Mouse (Mus musculus) forebrain, embryonic 12.5 days (tissue): ENCODE results near the gene Ficd. TPM values are rescaled to one million over a fixed set of nuclear protein-coding genes. Genes with fewer than 3 reads are reported as not detected.
"Not testable (repeated sequence)": the region's sequence is repeated elsewhere in the genome, so short reads cannot be mapped to it uniquely, and the experiment has no call there.

Source experiments
- ATAC-seq: fragments of 200-750 bp; cut with Nextera tagmentation; 2 replicates; pipeline ENCODE4 v1.8.0; 2017; ENCODE audit warnings: moderate TSS enrichment; ENCODE audit not compliant: low FRiP score
- H3K27ac ChIP-seq: fragments of 300-500 bp; sonication (generic); 2 replicates; pipeline ENCODE4 v1.5.1; 2016; ENCODE audit warnings: mild to moderate bottlenecking
- H3K27me3 ChIP-seq: fragments of 300-500 bp; sonication (generic); 2 replicates; pipeline ENCODE4 v1.6.1; 2016; ENCODE audit warnings: mild to moderate bottlenecking
- H3K36me3 ChIP-seq: fragments of 300-500 bp; sonication (generic); replicated peaks from 2 replicates; pipeline ENCODE4 v1.6.1; 2016; ENCODE audit warnings: mild to moderate bottlenecking
- H3K4me1 ChIP-seq: fragments of 300-500 bp; sonication (generic); 2 replicates; pipeline ENCODE4 v1.6.1; 2016
- H3K4me2 ChIP-seq: fragments of 300-500 bp; sonication (generic); 2 replicates; pipeline ENCODE4 v1.6.1; 2016; ENCODE audit warnings: mild to moderate bottlenecking, moderate library complexity
- H3K4me3 ChIP-seq: fragments of 300-500 bp; sonication (generic); replicated peaks from 2 replicates; pipeline ENCODE4 v1.5.1; 2016; ENCODE audit warnings: mild to moderate bottlenecking
- H3K9ac ChIP-seq: fragments of 300-500 bp; sonication (generic); 2 replicates; pipeline ENCODE4 v1.6.1; 2016; ENCODE audit warnings: mild to moderate bottlenecking
- H3K9me3 ChIP-seq: fragments of 300-500 bp; sonication (generic); 2 replicates; pipeline ENCODE4 v1.6.1; 2016
- WGBS: fragments of 180-500 bp; shearing (Covaris S2); methylation state at CpG from one replicate; pipeline ENCODE4 v1.1.7; 2016; 5-methylcytosine and 5-hydroxymethylcytosine counted together
- polyA plus RNA-seq: library from polyadenylated mRNA; unstranded; fragments of >200 nt; fragmentation: Nextera tagmentation; extraction: Ambion mirVana; gene quantifications from 2 replicates; pipeline ENCODE4 v1.2.1, GENCODE M21; 2016

The Ficd gene
- polyA plus RNA-seq, 1 experiment from 2014 or later, result 5.4 TPM

DNA sequence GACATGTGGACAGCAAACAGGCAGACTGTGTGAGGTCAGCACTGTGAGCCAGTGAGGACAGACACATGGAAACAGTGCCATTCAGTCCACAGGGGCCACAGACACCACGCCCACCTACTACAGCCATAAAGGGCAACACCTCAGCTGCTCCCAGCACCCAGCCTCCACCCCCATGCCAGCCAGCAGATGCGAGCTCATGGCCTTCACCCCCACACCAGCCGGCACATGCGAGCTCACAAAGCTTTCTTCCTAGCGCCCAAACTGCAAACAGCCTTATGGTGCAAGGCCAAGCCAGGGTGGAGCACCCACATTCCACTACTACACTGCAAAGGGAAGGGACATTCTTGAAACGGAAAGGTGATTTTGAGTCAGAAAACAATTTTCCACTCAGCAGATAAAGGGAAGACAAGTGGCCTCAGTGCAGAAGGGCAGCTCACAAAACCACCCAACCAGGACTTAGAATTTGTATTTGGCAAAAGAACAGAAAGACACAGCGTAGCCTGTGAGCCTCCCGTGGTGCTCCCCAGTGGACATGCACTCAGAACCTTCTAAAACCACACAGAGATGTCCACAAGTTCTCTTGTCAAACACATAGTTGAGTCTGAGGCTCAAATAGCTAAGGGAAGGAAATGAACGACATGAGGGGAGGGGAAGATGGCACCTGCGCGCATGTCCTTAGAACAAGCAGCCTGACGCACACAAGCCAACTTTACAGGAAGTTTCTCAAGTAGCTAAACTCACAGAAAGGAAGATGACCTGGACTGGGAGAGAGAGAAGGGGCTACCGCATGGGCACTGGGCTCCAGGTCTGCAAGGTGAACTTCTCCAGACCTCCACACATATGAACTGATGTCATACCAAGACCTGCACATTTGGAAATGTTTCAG lies 30.3 kb downstream of the Ficd start:
- 91% methylated on average over 13 of the region's 13 CpGs for WGBS
- Histone ChIP-seq H3K36me3 (peaks cover 67% of the 10 kb centered on the region), H3K27ac (no peak overlapping the region), H3K9ac (no peak overlapping the region), H3K27me3 (no peaks in the 10 kb centered on the region), H3K4me3 (no peak overlapping the region), H3K4me2 (no peak overlapping the region), H3K9me3 (no peaks in the 10 kb centered on the region), H3K4me1 (peaks cover 22% of the 10 kb centered on the region)
- ATAC-seq, result no peak

DNA sequence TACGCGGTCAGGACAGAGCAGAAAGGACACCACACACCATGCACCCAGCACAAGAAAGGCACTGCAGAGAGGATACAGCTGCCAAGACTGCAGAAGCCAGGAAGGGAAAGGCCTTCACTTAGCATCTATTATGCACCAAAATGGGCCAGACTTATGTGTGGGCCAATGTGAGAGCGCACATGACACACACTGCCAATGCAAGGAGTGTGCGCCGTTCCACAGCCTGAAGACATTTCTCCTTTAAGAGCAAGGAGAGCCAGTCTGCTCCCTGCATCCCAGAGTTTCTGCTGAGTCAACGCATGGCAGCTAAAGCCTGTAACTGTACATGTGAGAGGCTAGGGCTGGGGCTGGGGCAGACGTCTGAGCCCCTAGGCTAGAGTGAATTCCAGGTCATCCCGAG lies 33.2 kb downstream of the Ficd start:
- no peak overlapping the region for H3K4me2 ChIP-seq
- H3K27ac ChIP-seq, result no peak overlapping the region
- no peaks in the 10 kb centered on the region for H3K9me3 ChIP-seq
- WGBS, result 95% methylated on average over 8 of the region's 8 CpGs
- H3K4me3 ChIP-seq, result no peak overlapping the region
- ATAC-seq, result no peak
- peaks cover 38% of the 10 kb centered on the region for H3K36me3 ChIP-seq
- H3K9ac ChIP-seq, result no peak overlapping the region
- H3K27me3 ChIP-seq, result no peaks in the 10 kb centered on the region
- H3K4me1 ChIP-seq, result peaks cover 31% of the 10 kb centered on the region

- Histone ChIP-seq H3K4me1 (peaks cover 33% of the 10 kb centered on the region), H3K9ac (peak overlapping the region; percentile 94), H3K36me3 (peaks cover 42% of the 10 kb centered on the region), H3K9me3 (no peaks in the 10 kb centered on the region), H3K27ac (peak overlapping the region; percentile 99), H3K27me3 (no peaks in the 10 kb centered on the region), H3K4me3 (peak overlapping the region; percentile 99), H3K4me2 (peak overlapping the region; percentile 92)
- peak; percentile 84 for ATAC-seq
- WGBS, result under 1% methylated on average over 97 of the region's 97 CpGs
Observed at GRCm38 (mm10) chr5:113771213-113772162, 35.9 kb downstream of the Ficd start.

- peaks cover 33% of the 10 kb centered on the region for H3K4me1 ChIP-seq
- peak within 1 kb of the TSS; percentile 99 for H3K27ac ChIP-seq
- no peaks in the 10 kb centered on the region for H3K9me3 ChIP-seq
- H3K9ac ChIP-seq, result peak within 1 kb of the TSS; percentile 94
- H3K4me2 ChIP-seq, result peak within 1 kb of the TSS; percentile 92
- ATAC-seq, result peak; percentile 86
- H3K4me3 ChIP-seq, result peak within 1 kb of the TSS; percentile 99
- H3K27me3 ChIP-seq, result no peaks in the 10 kb centered on the region
- peaks cover 43% of the 10 kb centered on the region for H3K36me3 ChIP-seq
- under 1% methylated on average over 45 of the region's 49 CpGs for WGBS
Observed at GRCm38 (mm10) chr5:113772450-113772895, 36.9 kb downstream of the Ficd start, which contains the start of the genes Sart3 and Iscu. Sart3 (minus strand) TSS chr5:113772510. Iscu (plus strand) TSS chr5:113772748.

- WGBS, result 2% methylated on average over 38 of the region's 38 CpGs
- H3K36me3 ChIP-seq, result peaks cover 42% of the 10 kb centered on the region
- H3K4me3 ChIP-seq, result peak overlapping the region; percentile 99
- ATAC-seq, result peak; percentile 63
- H3K27ac ChIP-seq, result peak overlapping the region; percentile 99; the same call in 1 of the 2 replicates
- H3K27me3 ChIP-seq, result no peaks in the 10 kb centered on the region
- H3K9me3 ChIP-seq, result no peaks in the 10 kb centered on the region
- H3K4me1 ChIP-seq, result peaks cover 33% of the 10 kb centered on the region
- peak overlapping the region; percentile 74 for H3K9ac ChIP-seq
- peak overlapping the region; percentile 92 for H3K4me2 ChIP-seq
Observed at GRCm38 (mm10) chr5:113772905-113773519, 37.4 kb downstream of the Ficd start.

DNA sequence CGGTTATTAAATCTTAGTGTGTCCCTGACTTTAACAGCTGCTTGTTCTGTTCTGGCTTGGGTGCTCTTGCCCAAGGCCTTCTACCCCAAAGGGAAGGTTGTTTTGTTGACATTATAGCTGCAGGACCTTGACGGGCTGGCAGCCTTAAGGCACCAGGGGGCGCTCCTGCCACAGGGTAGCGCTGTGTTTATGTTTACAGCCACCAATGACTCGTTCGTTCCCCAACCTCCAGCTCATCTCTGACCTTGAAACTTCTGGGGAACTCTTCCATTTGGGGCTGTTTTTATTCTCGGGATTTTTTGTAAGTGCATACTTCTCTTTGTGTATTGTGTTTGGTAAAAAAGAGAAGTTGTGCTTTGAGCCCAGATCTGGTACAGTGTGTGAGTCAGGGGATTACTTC lies 38.1 kb downstream of the Ficd start:
- ATAC-seq, result 0 out of 2 replicates have a peak, but pooled peaks have one; percentile 21
- 1% methylated on average over 7 of the region's 7 CpGs for WGBS
- H3K4me2 ChIP-seq, result peak overlapping the region; percentile 92
- peaks cover 41% of the 10 kb centered on the region for H3K36me3 ChIP-seq
- H3K9me3 ChIP-seq, result no peaks in the 10 kb centered on the region
- H3K27ac ChIP-seq, result no peak overlapping the region
- H3K4me1 ChIP-seq, result peaks cover 32% of the 10 kb centered on the region
- peak overlapping the region; percentile 99 for H3K4me3 ChIP-seq
- no peaks in the 10 kb centered on the region for H3K27me3 ChIP-seq
- peak overlapping the region; percentile 74 for H3K9ac ChIP-seq

GRCm38 (mm10) chr5:113775585-113775984 lies 40.0 kb downstream of the Ficd start:
- Histone ChIP-seq H3K4me2 (no peak overlapping the region), H3K9ac (no peak overlapping the region), H3K4me1 (peaks cover 13% of the 10 kb centered on the region), H3K27ac (no peak overlapping the region), H3K36me3 (peaks cover 38% of the 10 kb centered on the region), H3K4me3 (no peak overlapping the region), H3K27me3 (no peaks in the 10 kb centered on the region), H3K9me3 (peaks cover 5% of the 10 kb centered on the region; the same call in 1 of the 2 replicates)
- WGBS, result 92% methylated on average over 10 of the region's 10 CpGs
- ATAC-seq, result no peak

- Histone ChIP-seq H3K4me1 (peaks cover 11% of the 10 kb centered on the region), H3K9me3 (peaks cover 8% of the 10 kb centered on the region; the same call in 1 of the 2 replicates), H3K4me3 (no peak overlapping the region), H3K4me2 (no peak overlapping the region), H3K27ac (no peak overlapping the region), H3K27me3 (no peaks in the 10 kb centered on the region), H3K36me3 (peaks cover 38% of the 10 kb centered on the region), H3K9ac (no peak overlapping the region)
- ATAC-seq, result no peak
- WGBS, result 93% methylated on average over 15 of the region's 15 CpGs
Observed at GRCm38 (mm10) chr5:113776128-113776895, 40.7 kb downstream of the Ficd start.

GRCm38 (mm10) chr5:113776896-113777226 lies 41.3 kb downstream of the Ficd start:
- Histone ChIP-seq H3K36me3 (peaks cover 38% of the 10 kb centered on the region), H3K27ac (no peak overlapping the region), H3K4me3 (no peak overlapping the region), H3K27me3 (no peaks in the 10 kb centered on the region), H3K4me2 (no peak overlapping the region), H3K9me3 (peaks cover 8% of the 10 kb centered on the region; the same call in 1 of the 2 replicates), H3K4me1 (peaks cover 11% of the 10 kb centered on the region), H3K9ac (no peak overlapping the region)
- ATAC-seq, result no peak
- 91% methylated on average over 8 of the region's 8 CpGs for WGBS

- H3K4me3 ChIP-seq, ATAC-seq, H3K27ac ChIP-seq, H3K27me3 ChIP-seq, H3K4me2 ChIP-seq, H3K9ac ChIP-seq, H3K9me3 ChIP-seq: not testable (repeated sequence)
- Histone ChIP-seq H3K4me1 (peaks cover 11% of the 10 kb centered on the region), H3K36me3 (peaks cover 38% of the 10 kb centered on the region)
- WGBS, result 92% methylated on average over 8 of the region's 8 CpGs
Observed at GRCm38 (mm10) chr5:113777728-113778127, 42.1 kb downstream of the Ficd start.

DNA sequence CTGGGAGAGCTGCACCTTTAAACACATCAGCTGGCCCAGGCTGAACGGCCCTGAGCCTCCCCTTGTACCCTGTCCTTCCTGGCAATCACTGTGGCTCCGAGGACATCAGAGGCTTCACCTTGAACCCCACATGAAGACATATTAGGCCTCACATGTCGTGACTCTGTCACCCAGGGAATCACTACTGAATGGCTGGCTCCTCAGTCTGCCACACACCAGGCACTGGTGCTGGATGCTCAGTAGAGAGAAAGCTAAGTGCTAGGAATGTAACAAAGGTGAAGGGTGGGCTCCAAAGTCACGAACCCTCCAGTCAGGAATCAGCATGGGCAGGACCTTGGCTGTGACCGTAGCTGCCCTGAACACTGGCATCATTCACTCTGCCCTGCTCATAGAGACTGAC lies 44.0 kb downstream of the Ficd start:
- no peaks in the 10 kb centered on the region; the same call in 1 of the 2 replicates for H3K4me1 ChIP-seq
- no peak overlapping the region for H3K27ac ChIP-seq
- H3K4me3 ChIP-seq, result no peak overlapping the region
- peaks cover 34% of the 10 kb centered on the region for H3K36me3 ChIP-seq
- no peak for ATAC-seq
- WGBS, result 78% methylated on average over 5 of the region's 5 CpGs
- H3K4me2 ChIP-seq, result no peak overlapping the region
- H3K27me3 ChIP-seq, result peaks cover 16% of the 10 kb centered on the region
- peaks cover 8% of the 10 kb centered on the region; the same call in 1 of the 2 replicates for H3K9me3 ChIP-seq
- no peak overlapping the region for H3K9ac ChIP-seq
